Mouse (Mus musculus): ENCODE measurements at regions not wholly inside any gene's neighbourhood (a gene's known extent, or its start where the extent isn't known, plus 50 kb on each side); places are given as distances from the start of the nearest gene placed in this dataset.

GRCm38 (mm10) chr14:99806599-99806998 is 477.9 kb downstream of the Klf12 start:
- no peak for DNase-seq (ENCODE audit: low read depth, low spot score)

GRCm38 (mm10) chr14:99812741-99813485 is 471.6 kb downstream of the Klf12 start:
- DNase-seq (ENCODE audit: low read depth, low spot score): no peak

Measured in CD4-positive, CD25-positive, alpha-beta regulatory T cell, adult 2 months (primary cell).